Mouse (Mus musculus) heart, adult 10 weeks (tissue): ENCODE data around the gene Il1f8. TPM values are rescaled to one million over a fixed set of nuclear protein-coding genes. Genes with fewer than 3 reads are reported as not detected.

ENCODE experiments used
- polyA plus RNA-seq: library from polyadenylated mRNA; stranded (reverse); fragments of 350-450 nt; fragmentation: Illumina TruSeq; extraction: RNeasy Lipid Tissue Mini Kit (QIAGEN cat#74804); gene quantifications from one replicate; pipeline ENCODE4 v1.2.3, GENCODE M21; 2014; ENCODE audit warnings: low read depth, low replicate concordance

Il1f8 gene
- polyA plus RNA-seq = not detected

DNA sequence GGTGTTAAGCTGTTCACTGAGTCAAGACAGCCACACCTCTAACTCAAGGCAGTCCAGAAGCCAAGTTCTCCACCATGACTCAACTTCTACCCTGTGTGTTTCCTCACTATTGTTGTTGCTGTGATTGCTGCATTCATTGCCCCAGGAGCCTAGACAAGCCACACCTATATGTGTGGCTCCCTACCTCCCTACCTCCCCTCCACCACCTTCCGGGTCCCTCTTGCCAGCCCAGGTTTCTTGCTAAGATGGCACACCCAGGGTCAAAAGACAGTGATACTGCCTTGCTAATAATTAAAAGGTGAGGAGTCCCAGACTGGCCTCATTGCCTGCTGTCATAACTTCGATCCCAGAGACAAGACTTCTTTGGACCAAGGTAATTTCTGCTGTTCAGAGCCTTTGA is at the start of gene Il1f8:
TSS of gene Il1f8 (plus strand) at position 301 of the 400 bp plus-strand sequence.

DNA sequence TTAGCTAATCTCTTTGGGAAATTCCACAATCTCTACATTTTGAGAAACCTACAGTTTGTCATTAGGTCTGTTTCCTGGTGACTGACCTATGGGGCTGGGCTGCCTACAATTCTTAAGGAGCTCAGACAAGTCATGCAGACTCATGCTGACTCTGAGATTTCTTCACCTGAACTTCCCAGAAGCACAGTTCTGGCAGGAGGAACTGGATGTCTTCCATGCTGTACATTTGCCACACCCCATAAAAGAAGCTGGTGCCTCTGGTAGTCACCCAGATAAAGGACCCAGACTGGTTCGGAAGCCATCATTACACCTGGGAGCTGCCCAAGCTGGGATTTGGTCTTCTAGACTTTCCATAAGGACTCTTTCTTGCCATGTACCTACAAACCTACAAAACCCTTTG is 33.2 kb downstream of the Il1f8 start, which contains the start of gene Il1f9:
TSS of gene Il1f9 (plus strand) at position 301 of the 400 bp plus-strand sequence.

Other genes starting within 250 kb of the Il1f8 start
- gene Hnmt, start 103.8 kb upstream of the Il1f8 start, polyA plus RNA-seq = 19.9 TPM
- gene Tbpl2, start 56.6 kb upstream of the Il1f8 start, polyA plus RNA-seq = not detected
- not detected for gene Il1f9, start 33.3 kb downstream of the Il1f8 start, polyA plus RNA-seq
- gene Il1f6, start 62.3 kb downstream of the Il1f8 start, polyA plus RNA-seq = not detected
- not detected for gene Il1f5, start 123.8 kb downstream of the Il1f8 start, polyA plus RNA-seq
- gene Il1f10, start 138.0 kb downstream of the Il1f8 start, polyA plus RNA-seq = not detected
- 0.29 TPM for gene Il1rn, start 183.7 kb downstream of the Il1f8 start, polyA plus RNA-seq
- 0.52 TPM for gene Psd4, start 214.4 kb downstream of the Il1f8 start, polyA plus RNA-seq